Mouse (Mus musculus) heart, embryonic 13.5 days (tissue): ENCODE measurements around the gene Crmp1. TPM values are rescaled to one million over a fixed set of nuclear protein-coding genes. Genes with fewer than 3 reads are reported as not detected.

ENCODE experiments used
- ATAC-seq: fragments of 200-750 bp; cut with Nextera tagmentation; 2 replicates; pipeline ENCODE4 v1.8.0; 2017; ENCODE audit warnings: moderate TSS enrichment; ENCODE audit not compliant: insufficient number of reproducible peaks, low FRiP score, low TSS enrichment; ENCODE audit errors: extremely low read depth
- H3K27ac ChIP-seq: fragments of 300-500 bp; sonication (generic); replicated peaks from 2 replicates; pipeline ENCODE4 v1.5.1; 2015; ENCODE audit warnings: moderate library complexity, mild to moderate bottlenecking, inconsistent platforms
- H3K27me3 ChIP-seq: fragments of 300-500 bp; sonication (generic); replicated peaks from 2 replicates; pipeline ENCODE4 v1.6.1; 2015; ENCODE audit warnings: mild to moderate bottlenecking, inconsistent platforms
- H3K36me3 ChIP-seq: fragments of 300-500 bp; sonication (generic); 2 replicates; pipeline ENCODE4 v1.6.1; 2015; ENCODE audit warnings: mild to moderate bottlenecking, inconsistent platforms
- H3K4me1 ChIP-seq: fragments of 300-500 bp; sonication (generic); 2 replicates; pipeline ENCODE4 v1.6.1; 2015; ENCODE audit warnings: inconsistent platforms
- H3K4me2 ChIP-seq: fragments of 300-500 bp; sonication (generic); 2 replicates; pipeline ENCODE4 v1.6.1; 2015; ENCODE audit warnings: inconsistent platforms, mild to moderate bottlenecking, moderate library complexity
- H3K4me3 ChIP-seq: fragments of 300-500 bp; sonication (generic); 2 replicates; pipeline ENCODE4 v1.5.1; 2015; ENCODE audit warnings: moderate library complexity, mild to moderate bottlenecking, inconsistent platforms
- H3K9ac ChIP-seq: fragments of 300-500 bp; sonication (generic); 2 replicates; pipeline ENCODE4 v1.6.1; 2015; ENCODE audit warnings: inconsistent platforms, mild to moderate bottlenecking, moderate library complexity
- H3K9me3 ChIP-seq: fragments of 300-500 bp; sonication (generic); 2 replicates; pipeline ENCODE4 v1.6.1; 2016; ENCODE audit warnings: inconsistent platforms
- WGBS: fragments of 180-500 bp; shearing (Covaris S2); methylation state at CpG from one replicate; pipeline ENCODE4 v1.1.7; 2015; ENCODE audit warnings: mixed read lengths; 5-methylcytosine and 5-hydroxymethylcytosine counted together
- polyA plus RNA-seq: library from polyadenylated mRNA; unstranded; fragments of >200 nt; fragmentation: Nextera tagmentation; extraction: Ambion mirVana; gene quantifications from 2 replicates; pipeline ENCODE4 v1.2.1, GENCODE M21; 2015

The Crmp1 gene
- polyA plus RNA-seq, 1 experiment from 2014 or later, result 9.4 TPM

- H3K9ac ChIP-seq, result no peak overlapping the region
- H3K27ac ChIP-seq, result no peak overlapping the region
- H3K4me1 ChIP-seq, result no peaks in the 10 kb centered on the region
- no peak overlapping the region for H3K4me3 ChIP-seq
- peaks cover 19% of the 10 kb centered on the region; the same call in 1 of the 2 replicates for H3K27me3 ChIP-seq
- 80% methylated on average over 6 of the region's 6 CpGs for WGBS
- no peak for ATAC-seq
- no peak overlapping the region for H3K4me2 ChIP-seq
- no peaks in the 10 kb centered on the region for H3K9me3 ChIP-seq
- no peaks in the 10 kb centered on the region for H3K36me3 ChIP-seq
Measured at GRCm38 (mm10) chr5:37214614-37215013, 27.1 kb upstream of the Crmp1 start.

- Histone ChIP-seq H3K36me3 (no peaks in the 10 kb centered on the region), H3K27ac (no peak overlapping the region), H3K4me2 (no peak overlapping the region), H3K4me3 (no peak overlapping the region), H3K9ac (no peak overlapping the region), H3K27me3 (peaks cover 19% of the 10 kb centered on the region; the same call in 1 of the 2 replicates), H3K9me3 (no peaks in the 10 kb centered on the region), H3K4me1 (no peaks in the 10 kb centered on the region)
- ATAC-seq, result no peak
- WGBS, result 83% methylated on average over 7 of the region's 7 CpGs
Measured at GRCm38 (mm10) chr5:37215276-37215675, 26.5 kb upstream of the Crmp1 start.

GRCm38 (mm10) chr5:37219615-37220014, 22.1 kb upstream of the Crmp1 start:
- no peak for ATAC-seq
- Histone ChIP-seq H3K9me3 (no peaks in the 10 kb centered on the region), H3K4me1 (no peaks in the 10 kb centered on the region), H3K9ac (no peak overlapping the region), H3K27ac (no peak overlapping the region), H3K36me3 (no peaks in the 10 kb centered on the region), H3K4me3 (no peak overlapping the region), H3K27me3 (peaks cover 27% of the 10 kb centered on the region), H3K4me2 (no peak overlapping the region)
- 45% methylated on average over 5 of the region's 5 CpGs for WGBS

- no peaks in the 10 kb centered on the region for H3K4me1 ChIP-seq
- no peak overlapping the region for H3K4me3 ChIP-seq
- H3K36me3 ChIP-seq, result no peaks in the 10 kb centered on the region
- no peaks in the 10 kb centered on the region for H3K9me3 ChIP-seq
- 72% methylated on average over 5 of the region's 5 CpGs for WGBS
- no peak for ATAC-seq
- H3K9ac ChIP-seq, result no peak overlapping the region
- no peak overlapping the region for H3K4me2 ChIP-seq
- no peak overlapping the region for H3K27ac ChIP-seq
- peaks cover 27% of the 10 kb centered on the region for H3K27me3 ChIP-seq
Measured at GRCm38 (mm10) chr5:37220575-37220974, 21.2 kb upstream of the Crmp1 start.

GRCm38 (mm10) chr5:37221563-37221962, 20.2 kb upstream of the Crmp1 start:
- Histone ChIP-seq H3K4me2 (no peak overlapping the region), H3K36me3 (no peaks in the 10 kb centered on the region), H3K27me3 (peaks cover 27% of the 10 kb centered on the region), H3K4me3 (no peak overlapping the region), H3K27ac (no peak overlapping the region), H3K9me3 (no peaks in the 10 kb centered on the region), H3K4me1 (no peaks in the 10 kb centered on the region), H3K9ac (no peak overlapping the region)
- WGBS, result 53% methylated on average over 6 of the region's 6 CpGs
- ATAC-seq, result no peak

- Histone ChIP-seq H3K9me3 (no peaks in the 10 kb centered on the region), H3K4me2 (no peak overlapping the region), H3K27me3 (peaks cover 27% of the 10 kb centered on the region), H3K36me3 (no peaks in the 10 kb centered on the region), H3K9ac (no peak overlapping the region), H3K4me3 (no peak overlapping the region), H3K27ac (no peak overlapping the region), H3K4me1 (no peaks in the 10 kb centered on the region)
- 65% methylated on average over 8 of the region's 8 CpGs for WGBS
- no peak for ATAC-seq
Measured at GRCm38 (mm10) chr5:37222316-37222715, 19.4 kb upstream of the Crmp1 start.

- Histone ChIP-seq H3K36me3 (no peaks in the 10 kb centered on the region), H3K9ac (no peak overlapping the region), H3K4me3 (no peak overlapping the region), H3K9me3 (no peaks in the 10 kb centered on the region), H3K27ac (no peak overlapping the region), H3K4me1 (peaks cover 14% of the 10 kb centered on the region), H3K27me3 (peaks cover 46% of the 10 kb centered on the region), H3K4me2 (no peak overlapping the region)
- ATAC-seq, result no peak
- 79% methylated on average over 1 of the region's 1 CpGs for WGBS
Measured at GRCm38 (mm10) chr5:37225708-37226107, 16.0 kb upstream of the Crmp1 start.

- H3K4me2 ChIP-seq, result no peak overlapping the region
- H3K9me3 ChIP-seq, result no peaks in the 10 kb centered on the region
- H3K27ac ChIP-seq, result no peak overlapping the region
- peaks cover 16% of the 10 kb centered on the region for H3K4me1 ChIP-seq
- H3K36me3 ChIP-seq, result no peaks in the 10 kb centered on the region
- no peak overlapping the region for H3K4me3 ChIP-seq
- peaks cover 52% of the 10 kb centered on the region for H3K27me3 ChIP-seq
- H3K9ac ChIP-seq, result 0 out of 2 replicates have a peak overlapping the region, but pooled peaks have one; percentile 7
- ATAC-seq, result no peak
- 33% methylated on average over 6 of the region's 6 CpGs for WGBS
Measured at GRCm38 (mm10) chr5:37227956-37228680, 13.6 kb upstream of the Crmp1 start.

- Histone ChIP-seq H3K9ac (no peak overlapping the region), H3K27me3 (peaks cover 53% of the 10 kb centered on the region)
- 63% methylated on average over 7 of the region's 7 CpGs for WGBS
Measured at GRCm38 (mm10) chr5:37228894-37229293, 12.8 kb upstream of the Crmp1 start.

GRCm38 (mm10) chr5:37233010-37233557, 8.7 kb upstream of the Crmp1 start:
- Histone ChIP-seq H3K27ac (no peak overlapping the region), H3K27me3 (peaks cover 88% of the 10 kb centered on the region), H3K36me3 (no peaks in the 10 kb centered on the region), H3K4me1 (peaks cover 11% of the 10 kb centered on the region), H3K4me3 (no peak overlapping the region), H3K9ac (no peak overlapping the region), H3K9me3 (no peaks in the 10 kb centered on the region), H3K4me2 (no peak overlapping the region)
- ATAC-seq, result no peak
- 29% methylated on average over 9 of the region's 9 CpGs for WGBS

More at GRCm38 (mm10) chr5:37228894-37229293, 12.8 kb upstream of the Crmp1 start:
- Histone ChIP-seq H3K36me3 (no peaks in the 10 kb centered on the region), H3K4me3 (no peak overlapping the region), H3K27ac (no peak overlapping the region), H3K9me3 (no peaks in the 10 kb centered on the region), H3K4me2 (no peak overlapping the region), H3K4me1 (peaks cover 18% of the 10 kb centered on the region)
- ATAC-seq, result no peak

GRCm38 (mm10) chr5:37238654-37239053, 3.1 kb upstream of the Crmp1 start:
- H3K9ac ChIP-seq, result no peak overlapping the region
- peaks cover 95% of the 10 kb centered on the region for H3K27me3 ChIP-seq
- H3K9me3 ChIP-seq, result no peaks in the 10 kb centered on the region
- ATAC-seq, result no peak
- H3K4me1 ChIP-seq, result peaks cover 8% of the 10 kb centered on the region
- H3K4me3 ChIP-seq, result no peak overlapping the region
- H3K4me2 ChIP-seq, result no peak overlapping the region
- H3K27ac ChIP-seq, result no peak overlapping the region
- WGBS, result 18% methylated on average over 2 of the region's 2 CpGs
- H3K36me3 ChIP-seq, result no peaks in the 10 kb centered on the region

- H3K4me3 ChIP-seq, result no peak overlapping the region
- H3K27ac ChIP-seq, result no peak overlapping the region
- H3K9ac ChIP-seq, result no peak overlapping the region
- H3K9me3 ChIP-seq, result no peaks in the 10 kb centered on the region
- H3K36me3 ChIP-seq, result no peaks in the 10 kb centered on the region
- 7% methylated on average over 5 of the region's 5 CpGs for WGBS
- no peak overlapping the region for H3K4me2 ChIP-seq
- H3K4me1 ChIP-seq, result peaks cover 13% of the 10 kb centered on the region
- ATAC-seq, result no peak
- peaks cover 96% of the 10 kb centered on the region for H3K27me3 ChIP-seq
Measured at GRCm38 (mm10) chr5:37240550-37240949, 1.2 kb upstream of the Crmp1 start.
